Mouse (Mus musculus): ENCODE measurements around the gene Slc25a4.
"Not testable (repeated sequence)": the region's sequence is repeated elsewhere in the genome, so short reads cannot be mapped to it uniquely, and the experiment has no call there.

The Slc25a4 gene

DNA sequence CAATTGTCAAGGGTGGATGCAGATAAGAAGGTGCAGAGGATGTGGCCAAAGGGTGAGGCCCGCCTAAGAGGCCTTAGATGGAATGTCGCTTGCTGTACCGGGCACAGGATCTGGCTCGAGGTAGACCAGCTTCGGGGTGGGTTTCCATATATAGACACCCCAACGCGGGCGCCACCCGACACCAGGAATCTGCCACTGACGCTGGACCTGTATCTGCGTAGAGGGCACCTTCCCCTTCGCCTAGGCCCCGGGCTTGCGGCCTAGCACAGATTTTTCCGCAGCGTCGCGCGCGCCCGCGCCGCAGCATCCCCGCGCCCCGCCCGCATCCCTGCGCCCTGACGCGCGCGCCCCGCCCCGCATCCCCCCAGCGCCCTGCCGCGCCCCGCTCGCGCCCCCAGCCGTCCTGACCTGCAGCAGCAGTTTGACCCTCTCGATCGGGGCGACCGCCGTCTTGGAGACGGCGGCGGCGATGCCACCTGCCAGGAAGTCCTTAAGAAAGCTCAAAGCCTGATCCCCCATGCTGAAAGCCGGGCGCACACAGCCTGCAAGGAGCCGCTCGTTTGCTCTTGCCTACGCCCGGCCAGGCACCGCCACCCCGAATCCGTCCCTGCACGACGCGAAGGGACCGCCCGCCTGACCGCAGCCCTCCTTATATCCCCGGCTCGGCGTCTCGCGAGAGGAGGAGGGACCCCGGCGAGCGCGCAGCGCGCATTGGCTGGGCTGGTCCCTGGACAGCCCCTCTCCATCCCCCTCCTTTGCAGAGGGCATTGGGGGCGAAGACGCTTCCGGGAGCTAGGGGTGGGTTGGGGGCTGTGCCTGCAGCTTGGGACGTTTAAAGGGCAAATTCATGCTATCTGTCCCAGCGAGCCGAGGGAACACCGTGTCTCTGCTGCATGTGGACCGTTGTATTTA lies at the start of gene Slc25a4:
TSS of gene Slc25a4 (minus strand) at position 881 of the 912 bp plus-strand sequence.
- peak; percentile 83 for DNase-seq (ENCODE audit: low read depth)

GRCm38 (mm10) chr8:46257921-46258682 lies 47.0 kb upstream of the Slc25a4 start:
- no peak for DNase-seq (ENCODE audit: low read depth)

DNA sequence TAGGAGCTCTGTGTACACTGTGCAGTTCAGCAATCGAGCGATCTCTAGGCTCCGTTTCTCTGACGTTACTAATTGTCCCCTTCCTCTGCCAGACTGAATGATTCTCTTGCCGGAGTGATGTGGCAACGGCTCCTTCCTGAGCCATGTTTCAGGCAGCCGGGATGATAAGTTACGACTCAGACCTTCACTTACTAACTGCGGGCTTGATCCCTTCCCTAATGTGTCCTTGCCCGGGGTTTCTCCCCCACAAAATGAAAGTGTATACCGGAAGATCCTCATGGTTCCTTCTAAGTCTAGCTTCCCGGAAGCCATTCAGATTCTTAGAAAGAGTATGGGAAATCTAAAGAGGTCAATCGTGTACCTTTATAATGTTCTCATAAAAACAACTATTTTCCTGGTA lies 41.4 kb upstream of the Slc25a4 start:
- no peak for DNase-seq (ENCODE audit: low read depth)

DNA sequence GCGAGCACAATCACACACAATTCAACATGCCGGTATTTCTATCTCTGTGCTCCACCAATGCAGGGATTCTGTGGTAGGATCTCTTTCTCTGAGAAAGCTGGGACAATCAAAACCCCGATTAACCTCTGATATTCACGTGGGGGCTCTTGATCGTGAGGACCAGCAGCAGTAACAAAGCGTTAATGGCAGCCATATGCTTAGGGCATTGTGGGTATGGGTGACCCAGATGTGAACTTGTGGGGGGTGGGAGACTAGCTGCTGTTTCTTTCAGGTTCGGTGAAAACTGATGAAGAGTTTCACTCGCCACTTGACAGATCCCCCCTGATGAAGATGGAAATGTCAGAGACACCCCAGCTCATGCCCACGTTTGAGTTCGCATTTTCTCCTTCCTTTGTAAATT lies 40.5 kb upstream of the Slc25a4 start:
- DNase-seq (ENCODE audit: low read depth): no peak

DNA sequence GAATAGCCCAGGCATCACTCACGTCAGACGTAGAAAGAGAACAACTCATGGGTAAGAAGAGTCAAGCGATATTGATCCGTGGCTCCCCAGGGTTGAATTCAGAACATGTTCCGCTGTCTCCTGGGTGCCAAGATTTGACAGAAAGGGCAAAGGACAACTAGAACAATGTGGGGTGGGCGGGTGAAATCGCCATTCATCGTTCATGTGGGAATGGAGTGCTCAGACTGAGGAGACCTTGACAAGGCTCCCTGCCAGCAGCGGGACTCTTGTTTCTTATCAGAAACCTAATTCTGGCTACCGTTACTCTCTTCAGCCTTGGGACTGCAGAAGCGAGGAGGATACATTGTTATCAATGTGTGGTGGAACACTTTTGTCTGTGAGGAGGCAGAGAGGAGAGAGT lies 35.3 kb upstream of the Slc25a4 start:
- DNase-seq (ENCODE audit: low read depth): no peak

DNA sequence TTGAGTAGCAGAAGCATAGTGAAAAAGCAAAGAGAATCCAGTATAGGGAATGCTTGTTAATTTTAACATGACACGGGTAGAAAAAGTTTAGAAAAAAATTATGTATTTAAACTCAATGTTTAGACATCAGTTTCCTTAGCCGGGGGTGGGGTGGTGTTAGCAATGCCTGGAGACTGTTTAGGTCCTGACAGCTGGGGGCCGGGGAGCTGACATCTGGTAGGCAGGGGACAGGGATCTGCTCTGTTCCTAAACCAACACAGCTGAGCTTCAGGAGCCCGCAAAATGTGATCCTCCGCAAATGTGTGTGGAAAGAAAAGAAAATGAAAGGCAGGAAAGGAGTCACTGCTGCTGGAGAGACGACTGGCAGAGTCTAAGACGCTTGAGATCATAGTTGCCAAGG lies 31.9 kb upstream of the Slc25a4 start:
- no peak for DNase-seq (ENCODE audit: low read depth)

- peak; percentile 68 for DNase-seq (ENCODE audit: low read depth)
These were observed 30.7 kb upstream of the Slc25a4 start for GRCm38 (mm10) chr8:46241568-46242374.

GRCm38 (mm10) chr8:46236441-46237223 lies 25.5 kb upstream of the Slc25a4 start:
- peak; percentile 7 for DNase-seq (ENCODE audit: low read depth)

GRCm38 (mm10) chr8:46234736-46235135 lies 23.7 kb upstream of the Slc25a4 start:
- no peak for DNase-seq (ENCODE audit: low read depth)

- no peak for DNase-seq (ENCODE audit: low read depth)
These were observed 21.7 kb upstream of the Slc25a4 start for GRCm38 (mm10) chr8:46232798-46233197.

- DNase-seq (ENCODE audit: low read depth): not testable (repeated sequence)
These were observed 20.9 kb upstream of the Slc25a4 start for GRCm38 (mm10) chr8:46231968-46232367.

- no peak for DNase-seq (ENCODE audit: low read depth)
These were observed 15.5 kb upstream of the Slc25a4 start for GRCm38 (mm10) chr8:46226622-46227021.

GRCm38 (mm10) chr8:46225501-46225900 lies 14.4 kb upstream of the Slc25a4 start:
- DNase-seq (ENCODE audit: low read depth): no peak

- DNase-seq (ENCODE audit: low read depth): no peak
These were observed 9.5 kb upstream of the Slc25a4 start for GRCm38 (mm10) chr8:46220566-46220965.

DNA sequence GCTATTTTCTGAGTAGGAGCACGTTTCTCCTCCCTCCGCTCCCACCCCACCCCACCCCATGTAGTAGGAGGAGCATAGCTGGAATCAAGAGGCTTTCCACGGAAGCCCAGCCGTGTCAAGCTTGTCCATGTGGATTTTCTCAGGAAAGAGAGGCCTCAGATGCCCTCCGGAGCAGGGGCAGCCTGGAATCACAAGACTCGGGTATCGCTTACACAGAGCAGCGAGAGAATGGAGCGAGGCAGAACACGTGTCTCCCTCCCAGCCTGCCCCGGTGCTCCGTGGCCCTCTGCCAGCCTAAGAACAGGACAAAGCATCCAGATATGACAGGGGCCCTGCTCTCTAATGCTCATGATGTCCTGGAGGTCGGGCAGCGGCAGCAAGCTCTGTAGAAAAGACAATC lies 5.8 kb upstream of the Slc25a4 start:
- no peak for DNase-seq (ENCODE audit: low read depth)

DNA sequence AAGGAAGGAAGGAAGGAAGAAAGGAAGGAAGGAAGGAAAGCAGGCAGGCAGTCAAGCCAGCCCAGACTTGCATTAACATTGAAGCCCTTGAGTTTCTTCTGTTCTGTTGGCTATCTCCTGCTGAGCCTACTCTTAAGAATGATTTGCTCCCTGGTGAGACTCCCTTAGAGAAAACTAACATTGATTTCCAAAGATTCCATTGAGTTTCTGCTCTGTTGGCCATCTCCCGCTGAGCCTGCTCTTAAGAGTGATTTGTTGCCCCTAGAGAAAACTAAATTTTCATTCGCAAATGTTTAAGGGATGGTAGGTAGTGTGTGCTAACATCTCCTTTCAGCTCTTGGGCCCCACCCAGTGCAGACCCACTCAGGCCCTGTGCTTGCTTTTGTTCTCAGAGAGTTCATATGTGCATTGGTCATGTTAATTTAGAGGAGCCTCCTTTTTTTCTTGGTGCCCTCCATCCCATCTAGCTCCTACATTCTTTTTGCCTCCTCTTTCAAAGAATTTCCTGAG lies 2.9 kb upstream of the Slc25a4 start:
- DNase-seq (ENCODE audit: low read depth): no peak

- DNase-seq (ENCODE audit: low read depth): peak; percentile 5
These were observed 1.1 kb upstream of the Slc25a4 start for GRCm38 (mm10) chr8:46212194-46212593.

DNA sequence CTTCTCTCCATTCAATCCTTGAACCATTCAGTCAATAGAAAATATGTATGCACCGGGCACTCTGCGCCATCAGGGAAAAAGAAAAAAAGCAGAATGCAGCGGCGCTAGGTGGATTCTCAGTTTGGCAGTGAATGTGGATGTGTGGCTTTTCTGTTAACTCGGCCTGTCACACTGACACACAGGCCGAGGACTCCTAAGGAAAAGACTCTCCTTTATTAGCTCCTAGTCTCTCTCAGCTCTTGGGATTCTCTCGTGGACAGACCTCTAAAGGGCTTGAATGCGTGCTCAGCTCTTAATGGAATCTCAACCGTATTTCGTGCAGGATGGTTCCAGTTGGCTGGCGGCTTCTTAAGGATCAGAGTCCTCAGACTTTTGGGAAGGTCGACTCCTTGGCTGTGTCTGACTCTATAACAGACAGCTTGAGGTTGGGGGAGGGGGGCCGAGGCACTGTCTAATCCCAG lies 557 bp upstream of the Slc25a4 start:
- no peak for DNase-seq (ENCODE audit: low read depth)

- DNase-seq (ENCODE audit: low read depth): no peak
These were observed 2.0 kb downstream of the Slc25a4 start for GRCm38 (mm10) chr8:46209057-46209456.

DNA sequence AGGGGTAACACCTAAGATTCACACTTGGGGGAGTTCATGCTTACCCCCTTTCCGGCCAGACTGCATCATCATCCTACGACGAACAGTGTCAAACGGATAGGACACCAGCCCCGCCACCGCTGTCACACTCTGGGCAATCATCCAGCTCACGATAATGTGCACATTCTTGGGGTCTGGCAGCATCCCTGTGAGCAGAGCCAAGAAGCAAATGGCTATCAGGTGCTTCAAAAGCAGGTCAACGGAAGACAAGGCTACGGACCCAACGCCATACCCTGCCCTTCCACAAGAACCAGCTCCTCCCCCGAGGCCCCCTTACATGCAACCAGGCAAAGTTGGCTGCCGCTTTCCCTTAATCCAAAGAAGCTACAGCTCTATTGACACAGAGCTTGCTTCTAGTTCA lies 2.7 kb downstream of the Slc25a4 start:
- DNase-seq (ENCODE audit: low read depth): no peak

- no peak for DNase-seq (ENCODE audit: low read depth)
These were observed 5.0 kb downstream of the Slc25a4 start for GRCm38 (mm10) chr8:46206107-46206506.
